Mouse (Mus musculus): ENCODE data around the gene Sema6d.
"Not testable (repeated sequence)": the region's sequence is repeated elsewhere in the genome, so short reads cannot be mapped to it uniquely, and the experiment has no call there.

Gene Sema6d

DNA sequence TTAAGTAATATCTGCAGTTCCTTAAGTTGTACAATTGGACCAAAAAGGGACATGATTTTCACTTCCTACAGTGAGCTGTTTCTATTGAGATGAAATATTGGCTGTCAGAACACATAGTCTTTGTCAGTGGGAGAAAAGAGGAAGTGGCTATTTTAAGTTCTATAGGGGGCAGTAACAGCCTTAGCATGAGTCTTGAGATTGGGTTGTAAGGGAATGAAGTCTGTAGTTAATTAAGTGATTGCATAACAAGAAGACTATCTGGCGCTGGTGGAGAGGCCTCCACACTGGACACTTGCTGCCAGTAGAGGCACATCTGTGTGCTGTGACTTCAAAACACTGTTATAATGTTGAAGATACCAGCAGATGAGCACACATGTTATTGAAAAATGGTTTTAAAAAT, 209.1 kb downstream of the Sema6d start:
- no peak for DNase-seq

DNA sequence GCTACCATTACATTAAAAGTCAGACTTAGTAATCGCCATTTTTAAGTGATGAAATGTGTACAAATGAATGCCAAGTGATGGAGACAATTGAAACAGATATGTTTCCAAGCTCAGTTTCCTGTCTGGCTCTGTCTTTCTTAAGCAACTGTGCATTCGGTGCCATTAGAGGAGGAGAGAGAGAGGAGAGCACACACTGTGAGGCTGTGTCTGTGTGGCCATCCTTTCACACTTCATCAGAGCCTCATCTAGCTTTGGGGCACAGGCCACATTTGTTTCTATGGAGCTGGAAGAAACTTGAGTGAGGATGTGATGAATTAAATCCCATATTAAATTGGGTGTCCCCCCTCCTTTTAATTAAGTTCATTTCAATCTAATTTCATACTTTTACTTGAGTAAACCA, 218.8 kb downstream of the Sema6d start:
- DNase-seq, result no peak

DNA sequence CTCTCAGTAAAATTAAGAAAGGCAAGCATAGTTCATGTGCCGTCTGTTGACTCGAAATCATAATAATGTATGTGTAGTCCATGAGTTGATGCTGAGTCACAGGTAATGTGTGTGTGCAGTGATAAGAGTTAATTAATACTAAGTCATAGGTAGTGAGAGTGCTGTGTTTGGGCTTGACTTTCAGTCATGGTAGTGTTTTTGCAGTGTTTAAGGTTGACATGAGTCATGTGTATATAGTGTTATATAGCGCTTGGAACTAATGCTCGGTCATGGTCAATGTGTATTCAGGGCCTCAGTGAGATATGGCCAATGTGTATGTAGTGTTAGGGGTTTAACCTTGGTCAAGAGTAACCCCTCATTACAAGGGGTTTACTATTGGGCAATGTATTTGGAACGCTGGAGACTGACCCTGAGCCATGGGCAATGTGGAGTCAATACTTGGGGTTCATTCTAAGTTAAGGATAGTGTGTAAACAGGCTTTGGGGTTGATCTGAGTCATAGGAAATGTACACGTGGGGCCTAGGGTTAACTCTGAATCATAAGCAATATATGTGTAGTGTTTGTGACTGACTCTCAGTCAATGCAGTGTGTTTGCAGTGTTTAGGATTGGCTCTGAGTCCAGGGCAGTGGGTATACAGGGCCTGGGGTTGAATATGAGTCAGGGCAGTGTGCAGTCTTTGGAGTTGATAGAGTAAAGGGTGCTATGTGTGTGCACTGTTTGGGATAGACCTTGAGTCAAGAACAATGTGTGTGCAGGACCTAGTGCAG, 219.8 kb downstream of the Sema6d start:
- no peak for DNase-seq

DNA sequence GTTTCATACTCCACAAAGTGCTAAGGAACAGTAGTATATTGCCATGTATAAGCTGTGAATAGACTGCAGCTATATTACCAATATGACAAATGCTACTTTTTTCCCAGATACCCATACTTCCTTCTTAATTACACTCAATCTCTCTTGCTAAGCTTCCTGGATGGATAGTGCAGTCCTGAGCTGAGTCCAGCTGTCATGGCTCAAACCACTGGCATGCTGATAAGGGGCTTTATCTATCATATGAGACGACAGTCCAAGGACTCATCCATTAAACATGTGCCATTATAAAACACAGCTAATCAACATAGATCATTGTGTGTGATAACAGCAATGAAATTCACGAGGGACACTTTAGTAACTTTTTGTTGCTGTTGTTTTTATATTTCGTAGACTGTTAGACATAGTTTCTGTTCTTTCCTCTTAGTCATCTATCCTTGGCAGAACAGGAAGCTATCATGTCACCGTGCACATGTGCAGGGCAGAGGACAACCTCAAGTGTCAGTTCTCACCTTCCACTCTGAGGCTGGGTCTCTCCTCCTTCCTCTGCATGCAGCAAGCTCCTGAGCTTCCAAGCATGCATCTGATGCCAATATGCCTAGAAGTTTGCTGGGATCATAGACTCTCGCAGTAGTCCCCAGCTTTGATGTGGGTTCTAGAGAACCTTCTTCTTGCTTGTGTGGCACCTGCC, 232.9 kb downstream of the Sema6d start:
- DNase-seq, result no peak

DNA sequence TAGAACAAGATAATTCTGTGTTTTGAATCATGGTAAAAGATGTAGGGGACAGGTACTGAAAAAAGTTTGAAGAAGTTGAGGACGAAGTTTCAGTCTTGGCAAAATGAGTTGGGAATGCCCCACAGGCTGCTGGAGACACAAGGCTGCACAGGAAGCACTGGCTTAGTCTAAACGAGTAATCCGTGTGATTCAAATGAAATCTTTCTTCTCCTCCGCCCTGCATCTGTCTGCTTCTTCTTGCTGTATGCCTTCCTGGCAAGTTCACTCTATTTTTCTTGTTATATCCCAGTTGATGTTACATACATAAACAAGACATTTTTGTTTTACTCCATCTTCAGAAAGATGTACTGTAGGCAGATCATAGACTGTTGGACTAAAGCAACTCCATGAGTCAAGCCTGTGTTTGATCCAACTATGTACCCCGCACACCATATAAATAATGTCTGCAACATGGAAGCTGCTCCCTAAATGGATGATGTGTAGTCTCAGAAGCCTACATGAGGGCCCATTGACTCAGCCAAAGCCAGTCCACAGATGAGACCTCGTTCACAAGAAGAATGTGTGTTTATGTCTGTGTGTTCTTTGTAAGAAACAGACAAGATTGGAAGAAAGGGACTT, 234.4 kb downstream of the Sema6d start:
- DNase-seq, result no peak

DNA sequence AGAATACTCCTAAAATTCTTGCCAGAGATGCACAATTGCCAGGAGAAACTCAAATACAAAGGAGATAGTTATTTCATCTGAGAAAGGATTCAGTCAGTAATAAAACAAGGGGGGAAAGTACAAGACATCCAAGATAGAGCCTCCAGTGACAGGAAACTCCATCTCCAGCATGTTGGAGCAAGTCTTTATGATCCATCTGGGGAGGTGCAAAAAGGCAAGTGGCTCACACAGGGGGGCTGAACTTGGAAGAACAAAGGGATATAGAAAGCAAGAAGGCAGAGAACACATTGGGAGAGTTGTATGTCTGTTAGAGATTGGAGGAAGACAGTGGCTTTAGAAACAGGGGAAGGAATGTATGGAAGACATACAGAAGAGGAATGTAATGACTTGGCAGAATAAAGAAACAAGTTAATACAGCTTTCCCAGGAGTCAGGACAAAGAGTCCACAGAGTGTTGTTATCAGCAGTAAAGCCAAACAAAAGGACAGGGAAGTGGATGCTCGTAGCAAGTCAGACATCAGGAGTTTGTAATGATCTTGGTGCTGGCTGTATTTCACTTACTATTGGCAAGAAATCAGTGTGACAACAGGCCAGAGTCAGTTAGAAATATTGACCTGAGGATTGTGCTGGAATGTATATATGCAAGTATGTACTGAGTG, 239.8 kb downstream of the Sema6d start:
- DNase-seq, result no peak

DNA sequence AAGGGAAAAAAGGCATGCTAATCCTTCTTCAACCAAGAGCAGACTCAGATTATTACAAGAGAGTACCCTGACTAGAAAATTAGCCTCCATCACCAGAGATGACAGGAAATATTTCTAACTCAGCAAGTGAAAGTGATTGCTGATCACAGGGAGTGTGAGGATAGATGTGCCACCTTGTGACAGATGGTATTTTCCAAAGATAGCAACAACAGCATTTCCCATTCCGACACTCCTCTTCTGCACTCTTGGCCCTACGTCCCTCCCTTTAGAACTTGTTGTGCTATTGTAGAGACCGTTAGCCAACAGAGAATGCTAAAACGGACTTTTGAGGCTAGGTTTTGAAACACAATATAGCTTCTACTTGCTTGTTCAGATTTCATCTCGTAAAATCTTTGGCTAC, 243.1 kb downstream of the Sema6d start:
- no peak for DNase-seq

DNA sequence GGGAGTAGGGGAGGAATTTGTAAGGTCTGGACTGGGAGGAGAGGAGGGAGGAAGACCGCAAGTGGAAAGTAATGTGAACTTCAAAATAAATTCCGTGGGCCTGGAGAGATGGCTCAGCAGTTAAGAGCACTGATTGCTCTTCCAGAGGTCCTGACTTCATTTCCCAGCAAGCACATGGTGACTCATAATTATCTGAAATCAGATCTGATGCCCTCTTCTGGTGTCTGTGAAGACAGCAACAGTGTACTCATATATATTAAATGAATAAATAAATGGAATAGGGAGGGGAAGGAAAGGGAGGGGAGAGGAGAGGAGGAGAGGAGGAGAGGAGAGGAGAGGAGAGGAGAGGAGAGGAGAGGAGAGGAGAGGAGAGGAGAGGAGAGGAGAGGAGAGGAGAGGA, 244.9 kb downstream of the Sema6d start:
- not testable (repeated sequence) for DNase-seq

DNA sequence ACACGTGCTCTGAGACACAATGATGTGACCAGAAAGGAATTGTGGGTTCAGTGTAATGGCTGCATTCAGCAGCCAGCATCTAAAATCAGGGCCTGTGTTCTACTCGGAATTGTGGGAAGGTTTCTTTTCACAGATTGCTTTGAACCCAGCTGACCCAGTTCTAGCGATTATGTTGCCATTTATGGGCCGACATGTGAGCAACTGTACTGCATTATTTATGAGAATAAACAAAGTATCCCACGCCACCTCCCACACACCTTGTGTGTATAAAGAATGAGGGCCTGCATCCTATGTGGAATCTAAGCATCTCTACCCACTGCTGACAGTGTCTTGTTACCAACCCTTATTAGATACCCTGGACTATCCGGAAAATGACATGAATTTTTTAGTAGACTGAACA, 248.5 kb downstream of the Sema6d start:
- no peak for DNase-seq

DNA sequence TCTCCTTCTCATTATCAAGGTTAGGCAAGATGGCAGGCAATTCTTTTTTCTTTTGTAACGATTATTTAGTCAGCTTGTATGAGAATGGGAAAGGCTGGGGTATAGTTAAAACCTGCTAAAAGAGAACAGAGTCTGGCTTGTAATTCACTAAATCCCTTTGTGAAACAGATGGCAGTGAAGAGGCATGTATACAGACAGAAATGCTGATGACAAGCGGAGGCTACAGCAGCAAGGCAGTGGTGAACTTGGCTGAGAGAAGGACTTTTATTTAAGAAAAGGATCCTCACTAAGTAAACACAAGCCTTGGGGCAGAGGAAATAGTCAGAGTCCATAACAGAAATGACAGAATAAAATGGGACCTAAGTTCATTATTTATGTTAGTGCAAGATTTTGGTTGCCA, 264.4 kb downstream of the Sema6d start:
- no peak for DNase-seq

DNA sequence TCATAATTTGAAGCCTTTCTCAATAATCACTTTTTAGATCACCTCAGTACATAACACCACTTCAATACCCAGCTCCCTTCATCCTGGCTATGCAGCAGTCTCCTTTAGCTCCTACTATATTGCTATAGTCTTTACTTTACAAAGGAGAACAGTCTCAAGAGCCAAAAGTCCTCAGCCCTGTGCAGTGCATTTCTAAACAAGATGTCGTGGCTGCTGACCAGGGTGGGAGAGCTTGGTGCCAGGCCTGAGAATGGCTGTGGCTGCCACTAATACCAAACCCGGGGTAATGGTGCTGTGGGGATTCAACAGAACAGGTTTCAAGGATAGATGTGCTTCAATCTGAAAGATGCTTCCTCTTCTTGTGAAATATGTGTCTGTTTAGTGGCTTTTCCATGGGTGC, 264.9 kb downstream of the Sema6d start:
- DNase-seq, result no peak

DNA sequence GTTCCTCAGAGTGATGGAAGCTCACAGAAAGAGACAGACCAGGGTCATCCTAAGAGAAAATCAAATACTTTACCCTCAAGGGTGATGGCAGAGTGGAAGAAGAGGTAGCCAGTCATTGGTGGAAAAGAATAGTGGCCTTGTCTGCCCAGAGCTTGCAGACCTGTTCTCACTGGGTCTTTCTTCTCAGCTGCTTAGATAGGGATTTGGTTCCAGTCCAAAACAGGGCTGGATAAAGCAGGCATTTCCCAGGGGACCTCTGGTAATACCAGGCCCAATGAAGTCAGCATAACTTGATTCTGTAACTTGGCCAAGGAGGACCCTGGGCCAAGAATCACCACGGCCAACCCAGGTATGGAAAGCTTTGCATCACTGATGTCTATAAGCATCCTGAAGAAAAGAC, 279.5 kb downstream of the Sema6d start:
- no peak for DNase-seq

DNA sequence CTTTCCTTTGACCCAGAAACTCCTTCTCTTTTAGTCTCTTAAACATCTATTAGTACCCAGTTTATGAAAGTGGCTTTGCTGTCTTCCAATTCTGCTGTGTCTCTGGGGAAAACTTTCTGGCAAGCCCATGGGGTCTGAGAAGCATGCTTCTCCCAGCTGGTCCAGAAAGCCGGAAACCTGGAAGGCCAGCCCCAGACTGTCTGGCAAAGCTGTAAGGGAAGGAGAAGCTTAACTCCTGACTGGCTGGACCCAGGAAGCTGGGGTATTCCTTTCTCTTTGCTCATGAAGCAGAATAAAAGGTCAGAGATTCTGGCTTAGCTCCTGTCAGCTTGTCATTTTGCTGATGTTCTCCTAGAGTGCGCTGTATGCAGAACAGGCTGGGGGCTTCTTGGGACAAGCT, 280.2 kb downstream of the Sema6d start:
- DNase-seq, result peak; percentile 4 to 7

DNA sequence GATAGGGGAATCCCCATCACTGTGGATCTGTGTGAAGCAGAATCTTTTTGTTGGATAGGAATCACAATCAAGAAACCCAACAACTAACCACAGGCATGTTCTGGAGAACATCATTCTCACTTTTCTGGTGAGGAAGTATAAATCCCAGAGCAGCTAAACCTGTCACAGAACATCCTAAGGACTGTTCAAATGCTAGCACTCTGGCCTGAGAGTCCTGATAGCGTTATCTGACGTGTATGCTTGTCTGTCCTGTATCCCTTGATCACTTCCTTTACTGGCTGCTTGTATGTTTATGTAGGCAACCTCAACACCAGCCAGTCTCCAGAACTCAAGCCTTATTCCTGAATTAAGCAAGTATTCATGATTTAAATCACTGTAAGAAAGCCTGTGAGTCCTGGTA, 281.6 kb downstream of the Sema6d start:
- no peak for DNase-seq

DNA sequence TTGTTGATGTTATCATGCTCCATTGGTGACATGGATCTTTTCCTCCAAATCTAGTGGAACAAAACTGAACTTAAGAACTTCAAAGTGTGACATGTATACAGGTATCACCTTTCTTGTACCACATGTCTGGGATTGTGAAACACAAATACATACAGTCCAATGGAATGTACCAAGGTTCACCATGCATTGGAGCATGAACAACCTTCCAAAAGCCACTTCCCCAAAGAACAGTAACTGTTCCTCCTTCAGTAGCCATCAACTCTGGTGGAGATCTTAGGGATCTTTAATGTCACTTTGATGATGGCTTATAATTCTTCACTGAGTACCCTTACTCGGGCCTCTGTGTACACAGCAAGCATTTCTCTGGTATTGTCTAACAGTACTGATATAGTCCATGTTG, 295.3 kb downstream of the Sema6d start:
- no peak for DNase-seq

DNA sequence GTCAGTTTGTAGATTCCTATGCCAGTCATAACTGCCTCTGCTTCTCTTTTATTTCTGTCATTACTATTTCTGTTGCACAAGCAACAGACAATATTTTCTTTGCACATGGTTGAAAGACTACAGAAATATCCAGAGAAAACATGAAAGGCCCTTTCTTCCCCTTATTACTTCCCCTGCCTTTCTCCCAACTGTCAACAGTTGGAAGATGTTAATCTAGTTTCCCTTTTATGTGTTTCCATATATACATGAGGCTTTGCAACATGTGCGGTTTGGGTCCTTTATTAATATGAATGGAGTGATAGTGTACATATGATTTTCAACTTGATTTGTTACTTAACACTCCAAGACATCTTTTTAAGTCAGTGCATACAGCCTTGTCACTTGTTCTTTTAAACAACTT, 296.0 kb downstream of the Sema6d start:
- no peak for DNase-seq

DNA sequence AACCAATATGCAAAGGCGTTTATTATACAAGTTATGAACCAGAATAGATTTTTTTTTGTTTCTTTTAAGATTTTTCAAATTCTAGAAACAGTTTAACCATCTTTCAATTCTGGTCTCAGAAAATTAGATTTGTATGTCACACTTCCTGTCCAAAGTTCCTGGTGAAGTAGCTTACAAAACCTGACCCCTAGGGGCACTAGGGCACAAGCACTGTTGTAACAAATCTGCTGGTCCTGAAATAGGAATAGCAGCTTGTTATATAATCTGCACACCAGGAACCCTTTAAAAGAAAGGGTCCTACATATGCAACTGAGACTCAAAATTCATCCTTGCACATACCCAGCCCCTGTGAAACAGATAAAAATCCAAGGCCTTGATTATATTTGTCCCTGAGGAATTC, 298.5 kb downstream of the Sema6d start:
- no peak for DNase-seq

DNA sequence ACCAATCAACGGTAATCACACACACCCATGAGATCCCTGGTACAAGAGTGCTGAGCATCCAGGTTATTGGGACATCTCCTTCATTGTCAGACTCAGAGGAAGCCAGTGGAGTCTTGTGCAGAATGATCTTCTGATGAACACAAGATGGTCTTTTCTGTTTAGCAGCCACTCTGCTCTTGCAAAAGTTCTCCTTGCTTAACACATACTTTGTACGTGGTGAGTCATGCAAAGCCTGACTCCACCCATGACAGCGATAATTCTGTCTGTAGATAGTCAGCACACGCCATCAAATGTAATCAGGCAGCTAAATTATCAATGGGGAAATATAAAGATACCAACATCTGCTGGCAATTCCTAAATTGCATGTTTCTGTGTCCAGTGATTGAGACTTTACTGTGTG, 307.0 kb downstream of the Sema6d start:
- DNase-seq, result no peak

DNA sequence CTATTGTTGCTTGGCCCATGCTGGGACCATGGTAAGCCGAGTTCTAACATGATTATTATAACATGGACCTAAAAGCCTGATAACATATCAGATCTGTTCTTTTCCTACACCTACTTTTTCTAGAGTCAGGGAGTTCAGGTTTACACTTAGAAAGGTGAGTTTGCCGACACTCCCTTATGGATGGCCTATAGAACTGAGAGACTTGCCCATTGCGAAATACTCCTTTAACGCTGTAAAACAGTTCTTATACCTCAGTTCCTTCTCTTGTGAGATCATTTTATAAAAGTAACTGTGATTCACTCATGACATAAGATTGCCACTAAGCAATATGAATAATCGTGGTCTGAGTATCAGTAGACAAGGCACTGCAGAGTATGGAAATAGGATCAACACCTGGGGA, 307.5 kb downstream of the Sema6d start:
- DNase-seq, result no peak

DNA sequence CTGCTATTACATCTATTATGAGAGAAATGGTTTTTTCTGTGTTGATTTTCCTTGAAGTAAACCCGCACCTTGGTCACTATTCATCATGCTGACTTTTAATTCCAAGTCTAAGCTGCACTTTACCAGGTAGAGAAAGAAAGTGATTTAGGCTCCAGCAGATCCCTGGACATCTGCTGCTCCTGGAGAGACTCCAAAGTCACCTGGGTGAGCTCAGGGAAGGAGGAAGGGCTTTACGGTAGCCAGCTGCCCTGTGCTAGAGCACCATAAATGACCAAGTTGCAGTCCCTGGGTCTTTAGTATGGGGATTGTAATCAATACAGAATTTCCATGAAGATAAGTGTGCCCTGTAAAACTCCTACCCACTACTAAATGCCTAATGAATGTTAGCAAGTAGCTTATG, 309.8 kb downstream of the Sema6d start:
- peak; percentile 9 to 10 for DNase-seq

DNA sequence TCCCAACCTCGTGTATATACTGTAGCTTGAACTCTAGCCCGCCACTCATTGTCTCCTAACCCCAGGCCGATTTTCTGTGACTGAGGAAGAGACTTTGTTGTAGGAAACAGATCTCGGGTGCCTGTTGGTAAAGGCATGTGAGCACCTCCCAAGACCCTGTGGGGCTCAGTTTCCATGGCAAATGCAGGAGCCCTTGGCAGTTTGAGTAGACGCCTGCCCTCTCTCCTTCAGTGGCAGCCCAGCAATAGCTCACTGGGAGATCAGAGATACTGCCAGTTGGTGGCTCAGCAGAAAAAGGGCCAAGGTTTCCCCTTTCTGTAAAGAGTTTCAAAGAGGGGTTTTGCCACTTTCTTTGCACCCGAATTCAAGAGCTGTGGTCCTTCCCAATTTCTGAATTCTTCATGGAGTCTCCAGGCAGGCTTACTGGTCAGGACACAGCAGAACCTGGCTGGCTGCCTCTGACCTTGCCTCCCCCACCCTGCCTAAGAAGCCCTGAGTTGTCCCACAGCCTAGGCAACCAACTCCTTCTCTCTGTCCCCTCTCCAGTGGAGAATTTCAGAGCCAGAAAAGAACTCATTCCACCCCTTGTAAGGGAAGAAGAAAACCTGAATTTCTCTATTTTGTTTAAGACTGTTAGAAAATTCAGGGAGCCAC, 312.1 kb downstream of the Sema6d start:
- peak in 1 of 2 experiments; percentile 10 for DNase-seq

DNA sequence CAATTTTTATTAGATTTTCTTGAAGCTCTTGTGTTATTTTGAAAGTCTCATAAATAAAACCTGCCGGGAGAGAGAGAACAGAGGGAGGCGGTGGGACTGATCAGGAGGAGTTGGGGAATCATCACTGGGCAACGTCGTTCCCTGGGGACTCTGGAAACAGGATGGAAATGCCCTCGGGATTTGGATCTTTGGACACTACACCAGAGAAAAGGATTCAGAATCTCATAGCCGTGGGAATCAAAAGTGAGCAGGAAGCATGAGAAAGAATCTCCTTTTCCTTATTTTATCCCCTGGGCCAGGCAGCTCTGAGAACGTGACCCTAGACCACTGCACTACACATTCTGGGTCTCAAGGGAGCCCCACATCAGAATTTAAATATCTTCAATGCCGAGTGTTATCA, 313.8 kb downstream of the Sema6d start:
- DNase-seq, result no peak

DNA sequence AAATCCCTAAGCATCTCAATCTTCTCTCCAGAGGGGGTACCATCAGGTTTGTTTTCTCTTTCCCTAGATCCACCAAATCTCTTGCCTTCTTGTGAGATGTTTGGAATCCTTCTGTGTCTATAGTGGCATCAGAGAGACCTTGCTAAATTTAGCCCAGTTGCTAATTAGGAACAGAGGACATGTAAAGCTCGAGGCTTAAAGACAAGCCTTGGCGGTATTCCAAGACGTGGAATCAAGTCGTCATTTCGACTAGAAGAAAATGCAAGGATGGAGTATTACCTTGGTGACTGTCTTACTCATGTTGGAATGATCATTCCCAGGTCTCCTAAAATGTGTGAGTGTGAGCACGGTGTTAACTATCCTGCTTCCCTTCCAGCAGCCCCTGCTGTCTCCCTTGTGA, 314.2 kb downstream of the Sema6d start:
- DNase-seq, result no peak

All from cerebellum, adult 18-20 months (tissue).